Mouse (Mus musculus) heart, embryonic 10.5 days (tissue): Measurements from ENCODE around the gene Zfp775. TPM values are rescaled to one million over a fixed set of nuclear protein-coding genes. Genes with fewer than 3 reads are reported as not detected.

Source experiments
- DNase-seq: peaks from one replicate; pipeline ENCODE4 v3.0.0-alpha.2; 2017; ENCODE audit warnings: low spot score
- H3K27ac ChIP-seq: fragments of 300-500 bp; sonication (generic); 2 replicates; pipeline ENCODE4 v1.5.1; 2016; ENCODE audit warnings: mild to moderate bottlenecking
- H3K27me3 ChIP-seq: fragments of 300-500 bp; sonication (generic); 2 replicates; pipeline ENCODE4 v1.6.1; 2016; ENCODE audit warnings: mild to moderate bottlenecking; ENCODE audit not compliant: poor library complexity, insufficient read depth, severe bottlenecking
- H3K36me3 ChIP-seq: fragments of 300-500 bp; sonication (generic); 2 replicates; pipeline ENCODE4 v1.6.1; 2016; ENCODE audit warnings: mild to moderate bottlenecking, moderate library complexity
- H3K4me1 ChIP-seq: fragments of 300-500 bp; sonication (generic); 2 replicates; pipeline ENCODE4 v1.6.1; 2016; ENCODE audit warnings: mild to moderate bottlenecking
- H3K4me3 ChIP-seq: fragments of 300-500 bp; sonication (generic); 2 replicates; pipeline ENCODE4 v1.5.1; 2016; ENCODE audit warnings: mild to moderate bottlenecking, moderate library complexity
- H3K9me3 ChIP-seq: fragments of 300-500 bp; sonication (generic); 2 replicates; pipeline ENCODE4 v1.6.1; 2016; ENCODE audit warnings: mild to moderate bottlenecking, moderate library complexity
- WGBS: fragments of 180-500 bp; shearing (Covaris S2); methylation state at CpG from one replicate; pipeline ENCODE4 v1.1.7; 2016; 5-methylcytosine and 5-hydroxymethylcytosine counted together
- polyA plus RNA-seq: library from polyadenylated mRNA; unstranded; fragments of >200 nt; fragmentation: Nextera tagmentation; extraction: Ambion mirVana; gene quantifications from 2 replicates; pipeline ENCODE4 v1.2.1, GENCODE M21; 2016

The Zfp775 gene
- polyA plus RNA-seq, 1 experiment from 2014 or later: 7.7 TPM

DNA sequence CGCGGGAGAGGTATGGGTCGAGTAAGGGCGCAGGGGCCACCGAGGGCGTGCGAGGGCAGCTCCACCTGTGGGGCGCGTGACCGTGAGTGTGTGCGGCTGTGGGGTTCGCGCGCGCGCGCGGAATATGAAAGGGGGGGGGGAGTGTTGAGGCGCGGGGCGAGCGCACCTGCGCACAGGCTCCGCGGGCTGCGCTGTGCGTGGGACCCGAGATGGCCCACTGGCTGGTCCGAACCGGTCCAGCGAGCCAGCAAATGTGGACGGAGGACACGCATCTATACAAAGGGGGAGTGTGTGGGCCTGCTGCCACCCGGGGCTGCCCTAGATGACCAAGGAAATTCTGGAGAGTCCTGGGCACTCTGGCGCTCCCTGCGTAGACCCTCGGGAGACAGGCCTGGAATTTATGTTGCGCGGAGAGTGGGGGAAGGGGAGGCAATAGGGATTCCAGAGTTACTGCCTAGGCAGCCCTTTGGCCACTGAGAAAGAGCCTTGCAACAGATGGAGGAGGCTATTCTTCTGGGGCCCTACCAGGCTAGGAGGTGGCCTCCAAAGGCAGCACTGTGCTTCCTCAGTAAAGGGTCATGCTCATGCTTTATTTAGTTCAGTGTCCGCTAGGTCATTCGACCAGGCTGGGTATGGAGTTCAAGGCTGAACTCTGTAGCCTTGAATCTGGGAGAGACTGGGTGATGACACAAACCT, 7.7 kb upstream of the Zfp775 start:
- Histone ChIP-seq H3K4me1 (peaks cover 33% of the 10 kb centered on the region), H3K9me3 (peaks cover 22% of the 10 kb centered on the region), H3K27ac (peak overlapping the region; percentile 97), H3K27me3 (no peaks in the 10 kb centered on the region), H3K4me3 (peak overlapping the region; percentile 82), H3K36me3 (peaks cover 43% of the 10 kb centered on the region)
- 2% methylated on average over 34 of the region's 41 CpGs for WGBS
- DNase-seq: no peak

GRCm38 (mm10) chr6:48595278-48595677, 6.6 kb upstream of the Zfp775 start:
- Histone ChIP-seq H3K9me3 (peaks cover 22% of the 10 kb centered on the region), H3K27ac (no peak overlapping the region), H3K4me3 (peak overlapping the region; percentile 82), H3K27me3 (no peaks in the 10 kb centered on the region), H3K4me1 (peaks cover 22% of the 10 kb centered on the region), H3K36me3 (peaks cover 54% of the 10 kb centered on the region)
- WGBS: 81% methylated on average over 1 of the region's 1 CpGs
- no peak for DNase-seq

- H3K27ac ChIP-seq: no peak overlapping the region
- 94% methylated on average over 45 of the region's 45 CpGs for WGBS
- H3K4me3 ChIP-seq: 0 out of 2 replicates have a peak overlapping the region, but pooled peaks have one; percentile 19
- no peak for DNase-seq
- H3K9me3 ChIP-seq: peaks cover 22% of the 10 kb centered on the region
- no peaks in the 10 kb centered on the region for H3K27me3 ChIP-seq
- H3K4me1 ChIP-seq: peaks cover 29% of the 10 kb centered on the region
- H3K36me3 ChIP-seq: peaks cover 54% of the 10 kb centered on the region
Observed at GRCm38 (mm10) chr6:48596545-48597232, 5.2 kb upstream of the Zfp775 start.

DNA sequence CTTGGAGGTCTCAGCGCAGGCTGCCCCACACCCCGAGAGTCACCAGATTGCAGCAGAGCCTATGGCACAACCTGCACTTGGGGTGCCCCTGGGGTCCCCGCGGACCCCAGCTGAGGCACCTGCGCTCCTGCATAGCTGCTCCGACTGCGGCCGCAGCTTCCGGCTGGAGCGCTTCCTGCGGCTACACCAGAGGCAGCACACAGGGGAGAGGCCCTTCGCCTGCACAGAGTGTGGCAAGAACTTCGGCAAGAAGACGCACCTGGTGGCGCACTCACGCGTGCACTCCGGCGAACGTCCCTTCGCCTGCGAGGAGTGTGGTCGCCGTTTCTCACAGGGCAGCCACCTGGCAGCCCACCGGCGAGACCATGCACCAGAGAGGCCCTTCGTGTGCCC, 4.6 kb upstream of the Zfp775 start:
- H3K27ac ChIP-seq: no peak overlapping the region
- peaks cover 54% of the 10 kb centered on the region for H3K36me3 ChIP-seq
- no peak for DNase-seq
- 0 out of 2 replicates have a peak overlapping the region, but pooled peaks have one; percentile 19 for H3K4me3 ChIP-seq
- peaks cover 22% of the 10 kb centered on the region for H3K9me3 ChIP-seq
- 89% methylated on average over 27 of the region's 27 CpGs for WGBS
- H3K4me1 ChIP-seq: peaks cover 31% of the 10 kb centered on the region
- no peaks in the 10 kb centered on the region for H3K27me3 ChIP-seq

DNA sequence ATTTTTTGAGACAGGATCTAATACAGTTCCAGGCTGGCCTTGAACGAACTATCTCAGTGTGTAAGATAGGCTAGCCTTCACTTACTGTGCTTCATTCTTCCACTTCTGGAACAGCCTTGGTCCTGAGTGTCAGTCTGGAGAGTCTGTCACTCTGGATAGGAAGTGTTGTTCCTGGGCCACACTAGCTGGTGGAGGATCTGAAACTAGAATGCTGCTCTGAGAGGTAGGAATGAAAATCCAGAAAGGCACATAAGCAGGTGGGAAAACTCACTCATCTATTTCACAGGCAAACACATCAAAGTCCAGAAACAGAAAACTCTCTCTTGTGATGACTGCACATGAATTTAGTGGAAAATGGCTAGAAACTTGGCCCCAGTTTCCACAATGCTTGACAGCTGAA, 1.3 kb upstream of the Zfp775 start:
- Histone ChIP-seq H3K4me1 (peaks cover 22% of the 10 kb centered on the region; the same call in 1 of the 2 replicates), H3K9me3 (peaks cover 22% of the 10 kb centered on the region), H3K27ac (no peak overlapping the region), H3K36me3 (peaks cover 49% of the 10 kb centered on the region), H3K27me3 (no peaks in the 10 kb centered on the region), H3K4me3 (no peak overlapping the region)
- no peak for DNase-seq
- 93% methylated on average over 1 of the region's 1 CpGs for WGBS

DNA sequence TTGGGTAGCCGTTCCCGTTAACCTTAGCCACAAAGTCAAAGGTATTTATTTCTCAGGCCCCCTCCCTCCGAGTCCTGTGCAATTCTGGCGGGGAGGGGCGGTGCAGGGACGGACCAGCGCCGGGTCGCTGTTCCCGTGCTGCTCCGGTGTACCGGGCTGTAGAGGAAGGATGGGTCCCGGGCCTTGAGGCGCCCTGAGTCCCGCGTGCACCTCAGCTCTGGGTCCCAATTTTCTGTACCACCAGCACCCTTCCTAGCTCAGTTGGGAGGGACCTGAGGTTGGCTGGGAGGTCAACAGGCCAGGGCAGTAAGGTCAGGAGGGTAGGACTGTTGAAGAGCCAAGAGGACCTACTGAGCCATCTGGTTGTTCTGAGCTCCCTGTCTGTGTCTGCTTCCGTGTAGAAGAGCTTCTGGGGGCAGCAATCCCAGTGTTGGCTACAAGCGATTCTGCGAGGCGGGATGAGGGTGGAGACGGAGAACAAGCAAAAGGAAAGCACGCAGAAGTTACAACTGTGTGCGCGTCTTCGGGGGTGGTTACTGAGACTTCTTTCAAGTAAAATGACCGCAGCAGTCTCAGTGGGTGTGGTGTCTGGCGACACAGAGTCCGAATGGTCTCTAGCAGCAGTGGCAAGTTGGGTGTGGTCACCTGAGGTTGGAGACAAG, 348 bp downstream of the Zfp775 start:
- Histone ChIP-seq H3K9me3 (peaks cover 8% of the 10 kb centered on the region), H3K36me3 (peaks cover 33% of the 10 kb centered on the region), H3K27me3 (no peaks in the 10 kb centered on the region), H3K4me3 (peak overlapping the region; percentile 84), H3K27ac (peak overlapping the region; percentile 94), H3K4me1 (peaks cover 18% of the 10 kb centered on the region; the same call in 1 of the 2 replicates)
- peak; percentile 85 for DNase-seq
- WGBS: 3% methylated on average over 28 of the region's 28 CpGs

- H3K27ac ChIP-seq: no peak overlapping the region
- H3K27me3 ChIP-seq: no peaks in the 10 kb centered on the region
- no peaks in the 10 kb centered on the region for H3K9me3 ChIP-seq
- WGBS: 77% methylated on average over 2 of the region's 2 CpGs
- H3K4me3 ChIP-seq: no peak overlapping the region
- H3K36me3 ChIP-seq: peaks cover 5% of the 10 kb centered on the region; the same call in 1 of the 2 replicates
- DNase-seq: no peak
- H3K4me1 ChIP-seq: peaks cover 14% of the 10 kb centered on the region; the same call in 1 of the 2 replicates
Observed at GRCm38 (mm10) chr6:48608124-48608523, 6.3 kb downstream of the Zfp775 start.

- H3K4me3 ChIP-seq: no peak overlapping the region
- no peaks in the 10 kb centered on the region for H3K9me3 ChIP-seq
- DNase-seq: no peak
- 0 out of 2 replicates have a peak overlapping the region, but pooled peaks have one; percentile 13 for H3K27ac ChIP-seq
- peaks cover 17% of the 10 kb centered on the region; the same call in 1 of the 2 replicates for H3K4me1 ChIP-seq
- H3K36me3 ChIP-seq: peaks cover 18% of the 10 kb centered on the region
- no peaks in the 10 kb centered on the region for H3K27me3 ChIP-seq
- 51% methylated on average over 7 of the region's 7 CpGs for WGBS
Observed at GRCm38 (mm10) chr6:48609512-48609911, 7.6 kb downstream of the Zfp775 start.

- Histone ChIP-seq H3K36me3 (peaks cover 19% of the 10 kb centered on the region), H3K27ac (no peak overlapping the region), H3K9me3 (no peaks in the 10 kb centered on the region), H3K4me3 (no peak overlapping the region), H3K27me3 (no peaks in the 10 kb centered on the region), H3K4me1 (peaks cover 17% of the 10 kb centered on the region; the same call in 1 of the 2 replicates)
- WGBS: 85% methylated on average over 3 of the region's 3 CpGs
- DNase-seq: no peak
Observed at GRCm38 (mm10) chr6:48610657-48611056, 8.8 kb downstream of the Zfp775 start.

DNA sequence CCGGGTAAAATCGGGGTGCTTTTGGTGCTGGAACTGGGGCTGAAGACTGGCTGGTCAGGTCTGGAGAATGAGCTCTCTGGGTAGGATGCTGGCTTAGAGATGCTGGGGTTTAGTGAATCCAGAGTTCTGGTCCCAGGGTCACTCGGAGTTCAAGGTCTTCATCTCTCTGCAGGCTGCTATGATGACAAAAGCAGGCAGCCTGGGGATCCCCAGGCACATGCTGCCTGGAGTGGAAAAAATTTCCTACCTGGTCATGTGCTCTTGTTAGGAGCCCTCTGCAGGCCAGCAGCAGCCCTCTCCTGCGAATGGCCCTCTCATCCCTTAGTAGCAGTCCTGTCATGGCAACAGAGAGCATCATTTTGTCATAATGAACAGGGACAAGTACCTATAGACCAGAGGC, 11.6 kb downstream of the Zfp775 start:
- Histone ChIP-seq H3K4me1 (peaks cover 17% of the 10 kb centered on the region; the same call in 1 of the 2 replicates), H3K36me3 (peaks cover 26% of the 10 kb centered on the region)
- no peak for DNase-seq

DNA sequence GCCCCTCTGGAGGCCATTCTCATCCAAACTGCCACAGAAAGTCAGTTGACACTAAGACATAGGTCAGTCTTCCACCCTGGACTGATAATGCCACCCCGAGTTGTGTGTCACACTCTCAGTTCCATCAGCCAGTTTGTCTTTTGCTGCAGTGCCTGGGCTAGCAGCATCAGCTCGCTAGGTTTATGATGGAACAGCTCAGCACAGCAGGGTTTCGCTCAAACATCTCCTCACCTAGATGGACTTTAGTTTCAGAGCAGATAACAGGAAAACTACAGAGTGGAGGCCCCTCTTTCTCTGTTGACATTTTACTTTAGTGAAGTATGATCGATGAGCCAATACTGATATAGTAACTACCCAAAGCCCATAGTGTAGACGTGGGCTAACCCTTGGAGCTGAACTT, 12.9 kb downstream of the Zfp775 start:
- H3K4me1 ChIP-seq: peaks cover 6% of the 10 kb centered on the region; the same call in 1 of the 2 replicates
- no peak overlapping the region for H3K4me3 ChIP-seq
- H3K36me3 ChIP-seq: peaks cover 35% of the 10 kb centered on the region
- no peak overlapping the region for H3K27ac ChIP-seq
- H3K9me3 ChIP-seq: no peaks in the 10 kb centered on the region
- H3K27me3 ChIP-seq: no peaks in the 10 kb centered on the region
- no peak for DNase-seq
- whole genome bisulfite sequencing: 79% methylated on average over 5 of the region's 5 CpGs

More for the DNA sequence above, 11.6 kb downstream of the Zfp775 start:
- H3K27ac ChIP-seq: no peak overlapping the region
- H3K4me3 ChIP-seq: no peak overlapping the region
- no peaks in the 10 kb centered on the region for H3K9me3 ChIP-seq
- no peaks in the 10 kb centered on the region for H3K27me3 ChIP-seq
- 75% methylated on average over 4 of the region's 4 CpGs for WGBS

- Histone ChIP-seq H3K4me3 (no peak overlapping the region), H3K27ac (no peak overlapping the region), H3K36me3 (peaks cover 39% of the 10 kb centered on the region), H3K9me3 (no peaks in the 10 kb centered on the region), H3K4me1 (no peaks in the 10 kb centered on the region), H3K27me3 (peaks cover 5% of the 10 kb centered on the region; the same call in 1 of the 2 replicates)
- 86% methylated on average over 30 of the region's 30 CpGs for WGBS
- no peak for DNase-seq
Observed at GRCm38 (mm10) chr6:48620031-48620430, 18.2 kb downstream of the Zfp775 start.
